Mouse (Mus musculus) stomach, postnatal 0 days (tissue): ENCODE measurements at regions not wholly inside any gene's neighbourhood (a gene's known extent, or its start where the extent isn't known, plus 50 kb on each side); places are given as distances from the start of the nearest gene placed in this dataset.
A peak's percentile ranks its signal among the peaks of the same experiment; 100 is the strongest.

Experiments
- ATAC-seq: fragments of 200-750 bp; cut with Nextera tagmentation; 2 replicates; pipeline ENCODE4 v1.8.0; 2017; ENCODE audit not compliant: low FRiP score, low TSS enrichment
- DNase-seq: peaks from one replicate; pipeline ENCODE4 v3.0.0-alpha.2; 2016; ENCODE audit warnings: low spot score
- H3K27ac ChIP-seq: fragments of 300-500 bp; sonication (generic); replicated peaks from 2 replicates; pipeline ENCODE4 v1.5.1; 2014; ENCODE audit warnings: mild to moderate bottlenecking, control low read depth
- H3K27me3 ChIP-seq: fragments of 300-500 bp; sonication (generic); 2 replicates; pipeline ENCODE4 v1.6.1; 2014; ENCODE audit warnings: low read length; ENCODE audit not compliant: control insufficient read depth, insufficient read depth
- H3K36me3 ChIP-seq: fragments of 300-500 bp; sonication (generic); 2 replicates; pipeline ENCODE4 v1.6.1; 2014; ENCODE audit warnings: low read length, mixed read lengths; ENCODE audit not compliant: control insufficient read depth, insufficient read depth
- H3K4me1 ChIP-seq: fragments of 300-500 bp; sonication (generic); replicated peaks from 2 replicates; pipeline ENCODE4 v1.6.1; 2014; ENCODE audit warnings: antibody characterized with exemption; ENCODE audit not compliant: control insufficient read depth, insufficient read depth
- H3K4me2 ChIP-seq: fragments of 300-500 bp; sonication (generic); replicated peaks from 2 replicates; pipeline ENCODE4 v1.6.1; 2014; ENCODE audit warnings: low read depth, mild to moderate bottlenecking, control low read depth, moderate library complexity
- H3K4me3 ChIP-seq: fragments of 300-500 bp; sonication (generic); 2 replicates; pipeline ENCODE4 v1.5.1; 2014; ENCODE audit warnings: low read depth, low read length, control low read depth
- H3K9ac ChIP-seq: fragments of 300-500 bp; sonication (generic); 2 replicates; pipeline ENCODE4 v1.6.1; 2014; ENCODE audit warnings: mild to moderate bottlenecking, low read length, control low read depth, mixed read lengths
- H3K9me3 ChIP-seq: fragments of 300-500 bp; sonication (generic); 2 replicates; pipeline ENCODE4 v1.6.1; 2016; ENCODE audit warnings: low read length; ENCODE audit not compliant: control insufficient read depth
- CTCF ChIP-seq: IDR thresholded peaks from 2 replicates; pipeline ENCODE4 v1.5.1; 2016; ENCODE audit warnings: antibody characterized with exemption, low read depth, mild to moderate bottlenecking, moderate library complexity
- EP300 ChIP-seq: optimal IDR thresholded peaks from 2 replicates; pipeline ENCODE3; 2016; ENCODE audit warnings: antibody characterized with exemption
- WGBS: fragments of 180-500 bp; shearing (Covaris S2); extraction: QIAGEN DNeasy Blood & Tissue Kit; methylation state at CpG from one replicate; pipeline ENCODE4 v1.1.7; 2014; 5-methylcytosine and 5-hydroxymethylcytosine counted together

DNA sequence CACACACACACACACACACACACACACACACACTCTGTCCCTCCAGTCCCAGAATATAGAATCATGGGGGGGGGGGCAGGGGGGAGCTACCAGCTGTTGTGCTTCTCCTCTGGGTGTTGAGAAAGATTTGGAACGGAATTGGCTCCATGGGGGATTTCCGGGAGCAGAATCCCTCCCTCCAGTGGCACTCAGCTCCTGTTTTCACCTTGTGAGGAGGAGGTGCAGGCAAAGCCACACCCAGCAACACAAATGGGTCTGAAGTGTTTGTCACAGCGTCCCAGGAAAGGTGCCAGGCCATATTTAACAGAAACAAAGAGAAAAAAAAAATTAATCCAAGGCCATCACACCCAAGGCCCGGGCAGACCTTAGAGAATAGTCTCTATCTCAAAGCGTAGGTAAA, 301.4 kb upstream of the Klf3 start:
- Histone ChIP-seq H3K27me3 (no peaks in the 10 kb centered on the region), H3K27ac (0 out of 2 replicates have a peak overlapping the region, but pooled peaks have one; percentile 13), H3K9ac (no peak overlapping the region), H3K36me3 (no peaks in the 10 kb centered on the region), H3K4me3 (no peak overlapping the region), H3K4me1 (peaks cover 5% of the 10 kb centered on the region), H3K9me3 (no peaks in the 10 kb centered on the region), H3K4me2 (no peak overlapping the region)
- WGBS: 49% methylated on average over 5 of the region's 5 CpGs
- TF ChIP-seq CTCF: no peak
- TF ChIP-seq EP300: no peak
- ATAC-seq: no peak
- no peak for DNase-seq

DNA sequence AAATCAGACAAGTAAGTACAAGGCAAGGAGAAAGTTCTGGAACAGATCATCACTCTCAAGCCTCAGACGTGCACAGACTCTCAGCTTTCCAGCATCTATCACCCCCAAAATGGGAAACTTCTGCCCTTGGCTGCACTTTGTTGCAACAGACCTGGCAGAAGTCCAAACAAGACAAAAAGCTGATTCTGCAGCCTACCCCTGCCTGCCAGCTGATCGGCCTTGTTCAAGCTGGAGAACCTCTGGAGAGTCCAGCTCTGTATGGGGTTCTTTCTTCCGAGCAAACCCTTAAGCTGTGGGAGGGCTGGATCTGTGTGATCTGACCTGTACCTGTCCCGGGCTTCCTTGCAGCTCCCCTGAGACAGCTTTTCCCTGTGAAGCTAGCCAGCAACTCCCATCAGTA, 299.7 kb upstream of the Klf3 start:
- H3K4me2 ChIP-seq: no peak overlapping the region
- TF ChIP-seq EP300 (no peak), CTCF (no peak)
- no peaks in the 10 kb centered on the region for H3K9me3 ChIP-seq
- H3K36me3 ChIP-seq: no peaks in the 10 kb centered on the region
- peak; percentile 43 for DNase-seq
- peaks cover 5% of the 10 kb centered on the region for H3K4me1 ChIP-seq
- H3K4me3 ChIP-seq: no peak overlapping the region
- ATAC-seq: no peak
- peak overlapping the region; percentile 38; the same call in 1 of the 2 replicates for H3K9ac ChIP-seq
- H3K27me3 ChIP-seq: no peaks in the 10 kb centered on the region
- H3K27ac ChIP-seq: peak overlapping the region; percentile 70
- 18% methylated on average over 4 of the region's 4 CpGs for WGBS

DNA sequence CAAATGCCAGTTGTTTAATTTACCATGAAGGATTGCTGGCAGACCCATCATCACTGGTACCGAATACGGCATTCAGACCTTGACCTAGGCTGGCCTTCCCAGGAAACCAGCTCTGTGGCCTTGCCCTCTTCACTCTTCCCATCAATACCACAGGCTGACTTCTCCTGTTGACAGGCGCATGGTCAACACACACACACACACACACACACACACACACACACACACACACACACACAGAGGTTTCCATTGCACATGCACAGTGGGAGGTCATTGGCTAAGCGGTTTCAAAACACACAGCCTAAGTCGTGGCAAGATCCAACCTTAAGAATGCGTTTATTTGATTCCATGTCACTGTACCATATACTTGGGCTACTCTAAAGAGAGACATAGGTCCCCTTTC, 298.7 kb upstream of the Klf3 start:
- Histone ChIP-seq H3K27me3 (no peaks in the 10 kb centered on the region), H3K27ac (peak overlapping the region; percentile 81), H3K36me3 (no peaks in the 10 kb centered on the region), H3K9me3 (no peaks in the 10 kb centered on the region), H3K4me1 (peaks cover 5% of the 10 kb centered on the region), H3K9ac (no peak overlapping the region), H3K4me3 (no peak overlapping the region), H3K4me2 (no peak overlapping the region)
- WGBS: 74% methylated on average over 6 of the region's 6 CpGs
- TF ChIP-seq EP300: no peak
- no peak for TF ChIP-seq CTCF
- ATAC-seq: no peak
- no peak for DNase-seq

GRCm38 (mm10) chr5:64505227-64505834, 297.9 kb upstream of the Klf3 start:
- H3K4me2 ChIP-seq: peak overlapping the region; percentile 62
- DNase-seq: peak; percentile 90
- H3K9ac ChIP-seq: peak overlapping the region; percentile 18; the same call in 1 of the 2 replicates
- peak overlapping the region; percentile 81 for H3K27ac ChIP-seq
- H3K4me3 ChIP-seq: peak overlapping the region; percentile 15
- WGBS: under 1% methylated on average over 17 of the region's 17 CpGs
- no peaks in the 10 kb centered on the region for H3K36me3 ChIP-seq
- no peaks in the 10 kb centered on the region for H3K27me3 ChIP-seq
- H3K4me1 ChIP-seq: peaks cover 5% of the 10 kb centered on the region
- no peaks in the 10 kb centered on the region for H3K9me3 ChIP-seq
- peak; percentile 93 for ATAC-seq
- TF ChIP-seq EP300 (peak; percentile 48), CTCF (peak; percentile 26; the same call in 1 of the 2 replicates)

DNA sequence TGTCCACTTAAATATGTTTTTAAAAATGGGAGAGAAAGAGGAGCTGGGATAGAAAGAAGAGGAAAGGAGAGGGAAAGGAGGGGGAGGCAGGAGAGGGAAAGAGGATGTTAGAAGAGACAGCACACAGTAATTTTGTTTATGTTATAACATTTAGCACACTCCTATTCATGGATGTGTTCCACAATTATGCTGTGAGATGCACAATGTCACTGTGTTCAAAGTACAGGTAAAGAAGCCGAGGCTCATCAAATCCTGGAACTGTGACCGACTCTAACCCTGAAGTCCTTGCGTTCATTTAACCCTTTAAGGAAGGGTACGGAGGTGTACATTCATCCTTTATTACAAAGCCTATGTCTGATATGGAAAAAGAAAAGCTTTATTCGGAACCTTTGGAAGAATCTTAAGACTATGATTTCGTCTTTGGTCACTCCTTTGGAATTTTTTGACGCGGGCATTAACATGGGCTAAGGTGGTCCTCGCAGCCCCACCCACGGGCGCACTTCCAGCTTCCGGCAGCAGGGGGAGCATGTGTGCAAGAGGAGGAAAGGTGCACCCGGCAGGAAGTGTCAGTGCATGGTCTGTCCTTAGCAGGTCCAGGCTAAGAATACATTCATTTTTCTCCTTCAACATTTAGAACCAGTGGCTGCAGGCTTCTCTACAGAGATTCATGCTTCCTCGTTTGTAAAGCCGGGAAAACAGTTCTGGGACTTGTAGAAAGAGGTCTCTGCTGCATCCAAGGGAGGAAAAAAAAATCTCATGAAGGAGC, 297.2 kb upstream of the Klf3 start:
- Histone ChIP-seq H3K4me2 (peak overlapping the region; percentile 62), H3K36me3 (no peaks in the 10 kb centered on the region), H3K9me3 (no peaks in the 10 kb centered on the region), H3K9ac (peak overlapping the region; percentile 23), H3K27ac (peak overlapping the region; percentile 81), H3K4me3 (peak overlapping the region; percentile 15), H3K4me1 (peaks cover 5% of the 10 kb centered on the region), H3K27me3 (no peaks in the 10 kb centered on the region)
- ATAC-seq: peak; percentile 49
- TF ChIP-seq CTCF: peak; percentile 97
- TF ChIP-seq EP300: no peak
- 2% methylated on average over 15 of the region's 15 CpGs for WGBS
- DNase-seq: peak; percentile 86

- no peaks in the 10 kb centered on the region for H3K27me3 ChIP-seq
- H3K27ac ChIP-seq: 0 out of 2 replicates have a peak overlapping the region, but pooled peaks have one; percentile 49
- DNase-seq (peak; percentile 54), ATAC-seq (peak; percentile 45)
- no peak overlapping the region for H3K4me2 ChIP-seq
- H3K36me3 ChIP-seq: no peaks in the 10 kb centered on the region
- no peak overlapping the region for H3K9ac ChIP-seq
- H3K4me3 ChIP-seq: no peak overlapping the region
- WGBS: 69% methylated on average over 2 of the region's 2 CpGs
- TF ChIP-seq EP300 (no peak), CTCF (peak; percentile 42; the same call in 1 of the 2 replicates)
- no peaks in the 10 kb centered on the region for H3K9me3 ChIP-seq
- H3K4me1 ChIP-seq: peaks cover 5% of the 10 kb centered on the region; the same call in 1 of the 2 replicates
Measured at GRCm38 (mm10) chr5:64508565-64508964, 294.6 kb upstream of the Klf3 start.
